Mouse (Mus musculus): ENCODE results near the gene Spag17. TPM values are rescaled to one million over a fixed set of nuclear protein-coding genes. Genes with fewer than 3 reads are reported as not detected.
"Not testable (repeated sequence)": the region's sequence is repeated elsewhere in the genome, so short reads cannot be mapped to it uniquely, and the experiment has no call there.

Spag17 gene
- polyA plus RNA-seq, 1 experiment from 2014 or later: 1.2 TPM

DNA sequence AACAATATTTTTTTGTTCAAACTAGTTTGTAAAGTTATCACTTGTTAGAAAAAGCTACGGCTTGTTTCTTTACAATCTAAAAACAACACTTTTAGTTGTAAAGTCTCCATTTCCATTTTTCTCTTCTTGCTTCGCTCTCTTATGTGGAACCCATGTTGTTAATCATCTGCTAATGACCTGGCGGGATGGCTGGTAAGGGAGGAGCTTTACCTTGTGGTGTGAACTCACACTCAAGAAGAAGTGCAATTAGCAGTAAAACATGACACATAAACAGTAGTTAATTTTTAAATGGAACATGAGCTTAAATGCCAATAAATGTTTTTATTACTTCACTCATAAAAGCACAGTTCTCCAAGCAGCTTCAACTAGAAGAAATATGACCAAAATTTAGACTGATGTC lies 3.7 kb upstream of the Spag17 start:
- H3K4me2 ChIP-seq (ENCODE audit: low read depth, severe bottlenecking): no peak overlapping the region
- H3K27me3 ChIP-seq (ENCODE audit: control insufficient read depth, insufficient read depth, low read length): no peaks in the 10 kb centered on the region
- no peak overlapping the region for H3K27ac ChIP-seq (replicated peaks; ENCODE audit: low read depth, low read length)
- no peak overlapping the region for H3K9ac ChIP-seq (ENCODE audit: low read length)
- no peak for ATAC-seq (ENCODE audit: insufficient number of reproducible peaks, low FRiP score, low TSS enrichment, low read depth)
- H3K36me3 ChIP-seq (ENCODE audit: control insufficient read depth, insufficient read depth, low read length): no peaks in the 10 kb centered on the region
- H3K4me3 ChIP-seq (ENCODE audit: low read depth, low read length): no peak overlapping the region
- H3K9me3 ChIP-seq (ENCODE audit: control insufficient read depth, low read length): no peaks in the 10 kb centered on the region
- WGBS: 51% methylated on average over 3 of the region's 3 CpGs
- H3K4me1 ChIP-seq (ENCODE audit: control insufficient read depth, insufficient read depth, low read length): 0 out of 2 replicates have a peak, but pooled peaks cover 2% of the 10 kb centered on the region
- no peak for DNase-seq (ENCODE audit: low spot score)

DNA sequence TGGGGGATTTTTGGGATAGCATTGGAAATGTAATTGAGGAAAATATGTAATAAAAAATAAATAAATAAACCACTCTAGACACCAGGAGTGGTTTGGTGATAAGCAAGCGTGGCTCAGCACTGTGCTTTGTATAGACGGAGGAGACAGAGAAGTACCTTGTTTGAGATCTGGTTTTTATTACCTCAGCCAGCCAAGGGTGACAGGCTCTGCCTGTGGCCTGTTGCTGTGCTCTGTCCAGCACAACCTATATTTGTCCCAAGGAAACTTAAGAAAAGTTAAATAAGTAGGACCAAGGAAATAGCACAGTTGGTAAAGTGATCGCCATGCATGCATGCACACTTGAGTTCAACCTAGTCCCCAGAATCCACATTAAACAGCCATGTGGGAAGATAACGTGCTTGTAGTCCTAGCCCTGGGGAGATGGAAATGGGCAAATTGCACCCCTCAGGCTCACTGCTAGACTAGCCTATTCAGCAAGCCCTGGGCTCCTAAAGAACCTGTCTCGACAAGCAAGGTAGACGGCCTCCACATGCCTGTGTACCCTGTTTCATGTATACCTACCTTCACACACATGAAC lies 1.1 kb upstream of the Spag17 start:
- Histone ChIP-seq H3K4me2 (ENCODE audit: low read depth, severe bottlenecking) (no peak overlapping the region), H3K27me3 (ENCODE audit: control insufficient read depth, insufficient read depth, low read length) (no peaks in the 10 kb centered on the region), H3K4me1 (ENCODE audit: control insufficient read depth, insufficient read depth, low read length) (0 out of 2 replicates have a peak, but pooled peaks cover 2% of the 10 kb centered on the region), H3K9me3 (ENCODE audit: control insufficient read depth, low read length) (no peaks in the 10 kb centered on the region), H3K4me3 (ENCODE audit: low read depth, low read length) (no peak overlapping the region), H3K9ac (ENCODE audit: low read length) (no peak overlapping the region), H3K27ac (replicated peaks; ENCODE audit: low read depth, low read length) (no peak overlapping the region), H3K36me3 (ENCODE audit: control insufficient read depth, insufficient read depth, low read length) (no peaks in the 10 kb centered on the region)
- DNase-seq (ENCODE audit: low spot score) (no peak), ATAC-seq (ENCODE audit: insufficient number of reproducible peaks, low FRiP score, low TSS enrichment, low read depth) (no peak)
- 72% methylated on average over 6 of the region's 6 CpGs for WGBS

DNA sequence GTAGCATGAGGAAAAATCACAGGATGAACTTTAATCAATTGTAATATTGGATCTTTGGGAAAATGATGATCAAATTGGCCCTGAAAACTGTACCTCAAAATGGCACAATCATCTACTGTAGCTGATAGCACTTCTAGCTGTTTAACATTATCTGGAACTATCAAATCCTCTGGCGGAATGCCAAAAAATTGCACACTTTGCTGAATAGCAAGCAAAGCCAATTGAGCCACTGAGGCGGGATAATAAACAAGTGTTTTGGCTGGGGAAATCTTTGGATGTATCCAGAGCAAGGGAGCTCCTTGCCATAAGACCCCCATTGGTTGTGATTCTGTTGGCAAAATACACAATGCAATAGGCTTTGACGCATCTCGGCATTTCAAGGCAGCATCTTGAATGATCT lies 9.5 kb downstream of the Spag17 start:
- not testable (repeated sequence) for H3K9me3 ChIP-seq (ENCODE audit: control insufficient read depth, low read length); H3K36me3 ChIP-seq (ENCODE audit: control insufficient read depth, insufficient read depth, low read length); H3K9ac ChIP-seq (ENCODE audit: low read length); DNase-seq (ENCODE audit: low spot score); H3K27ac ChIP-seq (replicated peaks; ENCODE audit: low read depth, low read length); ATAC-seq (ENCODE audit: insufficient number of reproducible peaks, low FRiP score, low TSS enrichment, low read depth); H3K4me1 ChIP-seq (ENCODE audit: control insufficient read depth, insufficient read depth, low read length); H3K4me2 ChIP-seq (ENCODE audit: low read depth, severe bottlenecking); H3K27me3 ChIP-seq (ENCODE audit: control insufficient read depth, insufficient read depth, low read length); H3K4me3 ChIP-seq (ENCODE audit: low read depth, low read length)
- WGBS: 97% methylated on average over 4 of the region's 4 CpGs

DNA sequence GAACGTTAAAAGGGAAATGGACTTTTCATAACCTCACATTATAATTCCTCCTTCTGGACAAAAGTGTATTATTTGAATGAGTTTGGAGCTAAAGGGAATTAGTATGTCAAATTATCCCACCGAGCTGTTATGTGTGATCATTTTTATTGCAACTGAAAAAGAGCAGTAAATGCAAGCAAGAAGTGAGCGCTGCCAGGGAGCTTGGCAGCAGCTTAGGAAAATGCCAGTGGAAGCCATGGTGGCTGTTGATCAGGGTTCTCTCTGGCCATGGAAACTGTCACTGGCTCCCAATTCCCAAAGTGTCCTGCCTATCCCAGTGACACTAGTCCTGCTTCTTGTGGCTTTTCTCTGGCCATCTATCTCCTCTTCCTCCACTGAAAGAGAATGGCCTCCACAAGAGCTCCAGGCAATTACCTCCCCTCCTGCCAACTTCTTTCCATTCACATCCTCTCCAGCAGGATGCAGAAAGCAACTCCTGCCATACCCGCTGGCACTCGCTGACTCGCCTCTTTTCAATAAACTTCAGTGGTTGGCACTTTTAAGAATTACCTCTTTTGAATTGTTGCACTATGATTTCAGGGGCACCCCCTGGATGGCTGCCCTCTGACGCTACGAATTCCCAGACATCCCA lies 28.7 kb downstream of the Spag17 start:
- H3K9me3 ChIP-seq (ENCODE audit: control insufficient read depth, low read length): no peaks in the 10 kb centered on the region
- H3K9ac ChIP-seq (ENCODE audit: low read length): no peak overlapping the region
- no peak overlapping the region for H3K4me2 ChIP-seq (ENCODE audit: low read depth, severe bottlenecking)
- H3K4me1 ChIP-seq (ENCODE audit: control insufficient read depth, insufficient read depth, low read length): peaks cover 3% of the 10 kb centered on the region; the same call in 1 of the 2 replicates
- no peaks in the 10 kb centered on the region for H3K36me3 ChIP-seq (ENCODE audit: control insufficient read depth, insufficient read depth, low read length)
- H3K4me3 ChIP-seq (ENCODE audit: low read depth, low read length): no peak overlapping the region
- 87% methylated on average over 8 of the region's 8 CpGs for WGBS
- DNase-seq (ENCODE audit: low spot score) (no peak), ATAC-seq (ENCODE audit: insufficient number of reproducible peaks, low FRiP score, low TSS enrichment, low read depth) (no peak)
- H3K27ac ChIP-seq (replicated peaks; ENCODE audit: low read depth, low read length): no peak overlapping the region
- no peaks in the 10 kb centered on the region for H3K27me3 ChIP-seq (ENCODE audit: control insufficient read depth, insufficient read depth, low read length)

DNA sequence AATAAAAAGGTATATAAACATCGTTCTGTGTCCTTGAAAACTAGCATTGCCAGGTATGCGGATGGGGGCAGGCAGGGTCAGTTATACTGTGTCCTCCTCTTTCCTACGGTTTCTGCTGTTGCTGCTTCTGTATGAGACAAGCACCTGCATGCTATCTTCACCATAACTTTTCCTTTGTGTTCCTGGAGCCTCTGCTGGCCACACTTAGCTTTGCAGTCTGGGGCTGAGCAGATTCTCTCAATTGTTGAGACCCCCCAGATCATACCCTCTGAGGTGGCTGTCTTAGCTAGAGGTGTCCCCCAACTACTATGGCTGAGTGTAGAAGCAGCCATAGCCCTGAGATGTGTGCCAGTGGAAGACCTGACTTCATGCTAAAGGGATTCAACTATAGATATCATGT lies 37.7 kb downstream of the Spag17 start:
- 85% methylated on average over 3 of the region's 3 CpGs for WGBS
- H3K27ac ChIP-seq (replicated peaks; ENCODE audit: low read depth, low read length): no peak overlapping the region
- no peak overlapping the region for H3K9ac ChIP-seq (ENCODE audit: low read length)
- no peaks in the 10 kb centered on the region for H3K4me1 ChIP-seq (ENCODE audit: control insufficient read depth, insufficient read depth, low read length)
- no peak overlapping the region for H3K4me3 ChIP-seq (ENCODE audit: low read depth, low read length)
- H3K27me3 ChIP-seq (ENCODE audit: control insufficient read depth, insufficient read depth, low read length): no peaks in the 10 kb centered on the region
- no peak overlapping the region for H3K4me2 ChIP-seq (ENCODE audit: low read depth, severe bottlenecking)
- no peaks in the 10 kb centered on the region for H3K36me3 ChIP-seq (ENCODE audit: control insufficient read depth, insufficient read depth, low read length)
- ATAC-seq (ENCODE audit: insufficient number of reproducible peaks, low FRiP score, low TSS enrichment, low read depth): no peak
- H3K9me3 ChIP-seq (ENCODE audit: control insufficient read depth, low read length): no peaks in the 10 kb centered on the region
- DNase-seq (ENCODE audit: low spot score): no peak

DNA sequence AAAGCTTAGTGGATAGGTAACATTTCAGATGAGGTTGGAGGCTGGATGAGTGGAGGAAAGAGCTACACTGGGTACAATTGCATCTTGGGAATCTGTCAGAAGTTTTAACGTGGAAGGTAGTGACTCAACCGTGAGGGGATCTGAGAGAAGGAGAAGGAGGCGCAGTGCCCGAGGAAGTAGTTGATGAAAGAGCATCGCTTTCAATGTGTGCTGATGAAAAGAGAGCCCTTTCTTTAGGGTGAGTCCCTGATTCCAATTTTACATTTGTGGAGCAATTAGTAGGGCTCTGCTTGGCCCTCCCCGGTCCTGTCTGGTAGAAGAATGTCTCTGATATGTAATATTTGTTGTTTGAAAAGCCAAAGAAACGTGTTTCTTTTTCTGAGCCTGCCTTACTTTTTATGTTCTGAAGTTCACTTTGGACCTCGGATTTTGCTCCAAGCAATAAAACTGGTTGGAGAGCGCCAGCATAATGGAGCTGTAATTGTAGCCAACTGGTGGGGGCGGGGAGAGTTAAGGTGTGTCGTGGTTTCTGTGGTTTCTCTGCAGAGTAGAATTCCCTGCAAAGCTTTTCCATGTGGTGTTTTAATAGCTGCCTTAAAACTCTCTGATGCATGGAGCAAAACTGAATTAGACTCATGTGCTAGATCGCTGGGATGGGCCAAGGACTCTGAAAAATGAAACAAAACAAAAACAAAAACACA lies 45.9 kb downstream of the Spag17 start:
- no peaks in the 10 kb centered on the region for H3K36me3 ChIP-seq (ENCODE audit: control insufficient read depth, insufficient read depth, low read length)
- 22% methylated on average over 12 of the region's 12 CpGs for WGBS
- DNase-seq (ENCODE audit: low spot score) (peak; percentile 81), ATAC-seq (ENCODE audit: insufficient number of reproducible peaks, low FRiP score, low TSS enrichment, low read depth) (no peak)
- peaks cover 21% of the 10 kb centered on the region for H3K4me1 ChIP-seq (ENCODE audit: control insufficient read depth, insufficient read depth, low read length)
- peak overlapping the region; percentile 89 for H3K27ac ChIP-seq (replicated peaks; ENCODE audit: low read depth, low read length)
- 0 out of 2 replicates have a peak overlapping the region, but pooled peaks have one; percentile 13 for H3K4me2 ChIP-seq (ENCODE audit: low read depth, severe bottlenecking)
- no peak overlapping the region for H3K4me3 ChIP-seq (ENCODE audit: low read depth, low read length)
- peak overlapping the region; percentile 14; the same call in 1 of the 2 replicates for H3K9ac ChIP-seq (ENCODE audit: low read length)
- no peaks in the 10 kb centered on the region for H3K9me3 ChIP-seq (ENCODE audit: control insufficient read depth, low read length)
- H3K27me3 ChIP-seq (ENCODE audit: control insufficient read depth, insufficient read depth, low read length): no peaks in the 10 kb centered on the region

DNA sequence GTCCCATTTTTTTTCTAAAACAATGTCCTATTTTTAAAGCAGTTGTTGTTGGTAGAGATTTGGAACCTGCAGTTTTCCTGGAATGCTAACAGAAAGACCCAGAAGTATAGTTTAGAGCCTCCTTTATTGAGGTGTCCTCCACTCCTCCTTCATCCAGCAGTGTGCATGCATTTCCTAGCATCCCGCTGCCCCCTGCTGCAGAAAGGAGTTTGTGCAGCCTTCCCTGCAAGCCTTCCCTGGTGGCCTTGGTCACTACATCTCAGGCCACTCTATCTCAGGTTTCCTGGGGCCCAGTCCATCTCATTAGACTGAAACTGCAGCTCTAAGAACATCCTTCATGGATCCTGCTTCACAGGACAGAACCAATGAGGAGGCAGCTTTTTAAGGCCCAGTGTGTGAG lies 51.0 kb downstream of the Spag17 start:
- 38% methylated on average over 1 of the region's 1 CpGs for WGBS

DNA sequence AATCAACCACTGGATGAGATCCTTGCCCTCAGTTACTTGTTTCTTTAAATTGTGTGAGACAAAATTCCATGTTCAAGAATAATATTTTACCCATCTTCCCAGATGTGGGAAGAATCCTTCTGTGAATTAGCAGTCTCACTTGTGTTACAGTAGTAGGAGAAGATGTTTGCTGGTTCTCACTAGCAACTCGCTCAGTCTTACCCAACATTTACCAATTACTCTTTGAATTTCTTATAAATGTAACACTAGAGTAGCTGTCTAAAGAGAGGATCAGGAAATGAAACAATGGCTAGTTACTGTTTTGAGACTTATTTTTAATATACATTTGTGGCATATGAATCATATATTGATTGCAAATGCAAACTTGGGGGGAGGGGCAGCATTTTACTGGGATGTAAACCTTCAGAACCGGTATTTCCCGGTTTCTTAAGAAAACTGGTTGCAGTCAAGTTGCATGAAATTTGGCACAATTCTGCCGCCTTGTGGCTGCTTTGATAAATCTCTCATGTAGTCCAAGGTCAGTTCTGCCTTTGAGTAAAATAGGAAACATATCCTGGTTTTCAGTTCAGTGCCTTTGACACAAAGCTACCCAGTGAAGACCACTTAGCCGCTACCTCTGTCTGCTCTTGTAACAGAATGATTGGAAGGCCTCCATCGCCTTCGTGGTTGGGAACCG lies 53.5 kb downstream of the Spag17 start:
- DNase-seq (ENCODE audit: low spot score) (peak; percentile 90), ATAC-seq (ENCODE audit: insufficient number of reproducible peaks, low FRiP score, low TSS enrichment, low read depth) (no peak)
- H3K36me3 ChIP-seq (ENCODE audit: control insufficient read depth, insufficient read depth, low read length): no peaks in the 10 kb centered on the region
- no peak overlapping the region for H3K9ac ChIP-seq (ENCODE audit: low read length)
- H3K27ac ChIP-seq (replicated peaks; ENCODE audit: low read depth, low read length): no peak overlapping the region
- H3K4me1 ChIP-seq (ENCODE audit: control insufficient read depth, insufficient read depth, low read length): peaks cover 4% of the 10 kb centered on the region; the same call in 1 of the 2 replicates
- no peaks in the 10 kb centered on the region for H3K9me3 ChIP-seq (ENCODE audit: control insufficient read depth, low read length)
- no peaks in the 10 kb centered on the region for H3K27me3 ChIP-seq (ENCODE audit: control insufficient read depth, insufficient read depth, low read length)
- H3K4me2 ChIP-seq (ENCODE audit: low read depth, severe bottlenecking): no peak overlapping the region
- H3K4me3 ChIP-seq (ENCODE audit: low read depth, low read length): no peak overlapping the region
- WGBS: 28% methylated on average over 8 of the region's 8 CpGs

More for the DNA sequence above, 51.0 kb downstream of the Spag17 start:
- Histone ChIP-seq H3K27ac (replicated peaks; ENCODE audit: low read depth, low read length) (no peak overlapping the region), H3K4me2 (ENCODE audit: low read depth, severe bottlenecking) (no peak overlapping the region), H3K27me3 (ENCODE audit: control insufficient read depth, insufficient read depth, low read length) (no peaks in the 10 kb centered on the region), H3K4me1 (ENCODE audit: control insufficient read depth, insufficient read depth, low read length) (peaks cover 20% of the 10 kb centered on the region), H3K9ac (ENCODE audit: low read length) (no peak overlapping the region), H3K9me3 (ENCODE audit: control insufficient read depth, low read length) (no peaks in the 10 kb centered on the region), H3K36me3 (ENCODE audit: control insufficient read depth, insufficient read depth, low read length) (no peaks in the 10 kb centered on the region), H3K4me3 (ENCODE audit: low read depth, low read length) (no peak overlapping the region)
- DNase-seq (ENCODE audit: low spot score) (peak; percentile 78), ATAC-seq (ENCODE audit: insufficient number of reproducible peaks, low FRiP score, low TSS enrichment, low read depth) (no peak)

Measured in limb, embryonic 11.5 days (tissue).